Mouse (Mus musculus) embryonic fibroblast, embryonic 13.5 days (primary cell): Measurements from ENCODE around the gene Srp68. TPM values are rescaled to one million over a fixed set of nuclear protein-coding genes. Genes with fewer than 3 reads are reported as not detected.
A peak's percentile ranks its signal among the peaks of the same experiment; 100 is the strongest.

Experiments used
- H3K27ac ChIP-seq: 2 replicates; pipeline ENCODE4 v1.5.1; 2012; ENCODE audit warnings: low read length, control low read depth, inconsistent platforms; ENCODE audit not compliant: insufficient read depth
- H3K4me1 ChIP-seq: 2 replicates; pipeline ENCODE4 v1.6.1; 2011; ENCODE audit warnings: low read length; ENCODE audit not compliant: control insufficient read depth, insufficient read depth
- H3K4me3 ChIP-seq: 2 replicates; pipeline ENCODE4 v1.5.1; 2011; ENCODE audit warnings: mild to moderate bottlenecking, control low read depth, low read length; ENCODE audit not compliant: insufficient read depth
- CTCF ChIP-seq: IDR thresholded peaks from 2 replicates; pipeline ENCODE4 v1.5.1; 2011; ENCODE audit warnings: mild to moderate bottlenecking, control low read depth, low read length, moderate library complexity, borderline replicate concordance; ENCODE audit not compliant: insufficient read depth
- POLR2A ChIP-seq: IDR thresholded peaks from 2 replicates; pipeline ENCODE4 v1.6.1; 2011; ENCODE audit warnings: low read depth, mild to moderate bottlenecking, control low read depth, low read length, moderate library complexity
- polyA plus RNA-seq: library from polyadenylated mRNA; stranded (reverse); fragments of >200 nt; gene quantifications from 2 replicates; pipeline ENCODE4 v1.2.4, GENCODE M21; 2011; ENCODE audit warnings: low read depth; ENCODE audit not compliant: missing spikeins, insufficient read length

Srp68 gene
- polyA plus RNA-seq, 1 experiment: 71.4 TPM

GRCm38 (mm10) chr11:116228699-116229098, 45.3 kb downstream of the Srp68 start:
- no peaks in the 10 kb centered on the region for H3K4me1 ChIP-seq
- no peak for TF ChIP-seq POLR2A
- no peak for TF ChIP-seq CTCF
- no peak overlapping the region for H3K27ac ChIP-seq
- H3K4me3 ChIP-seq: no peak overlapping the region

- no peak for TF ChIP-seq POLR2A
- TF ChIP-seq CTCF: peak; percentile 40; the same call in 1 of the 2 replicates
- Histone ChIP-seq H3K4me3 (no peak overlapping the region), H3K4me1 (no peaks in the 10 kb centered on the region), H3K27ac (no peak overlapping the region)
These were observed 47.6 kb downstream of the Srp68 start for GRCm38 (mm10) chr11:116226414-116226813.

GRCm38 (mm10) chr11:116222740-116223059, 51.3 kb downstream of the Srp68 start:
- no peak overlapping the region for H3K4me3 ChIP-seq
- H3K27ac ChIP-seq: no peak overlapping the region
- H3K4me1 ChIP-seq: peaks cover 6% of the 10 kb centered on the region
- TF ChIP-seq POLR2A (no peak), CTCF (no peak)

- Histone ChIP-seq H3K4me3 (0 out of 2 replicates have a peak overlapping the region, but pooled peaks have one; percentile 1), H3K27ac (no peak overlapping the region), H3K4me1 (peaks cover 6% of the 10 kb centered on the region)
- TF ChIP-seq CTCF (no peak), POLR2A (no peak)
These were observed 51.9 kb downstream of the Srp68 start for GRCm38 (mm10) chr11:116221931-116222739.

GRCm38 (mm10) chr11:116219885-116220284, 54.1 kb downstream of the Srp68 start:
- no peak overlapping the region for H3K27ac ChIP-seq
- TF ChIP-seq CTCF (peak; percentile 49; the same call in 1 of the 2 replicates), POLR2A (no peak)
- peaks cover 6% of the 10 kb centered on the region for H3K4me1 ChIP-seq
- no peak overlapping the region for H3K4me3 ChIP-seq

DNA sequence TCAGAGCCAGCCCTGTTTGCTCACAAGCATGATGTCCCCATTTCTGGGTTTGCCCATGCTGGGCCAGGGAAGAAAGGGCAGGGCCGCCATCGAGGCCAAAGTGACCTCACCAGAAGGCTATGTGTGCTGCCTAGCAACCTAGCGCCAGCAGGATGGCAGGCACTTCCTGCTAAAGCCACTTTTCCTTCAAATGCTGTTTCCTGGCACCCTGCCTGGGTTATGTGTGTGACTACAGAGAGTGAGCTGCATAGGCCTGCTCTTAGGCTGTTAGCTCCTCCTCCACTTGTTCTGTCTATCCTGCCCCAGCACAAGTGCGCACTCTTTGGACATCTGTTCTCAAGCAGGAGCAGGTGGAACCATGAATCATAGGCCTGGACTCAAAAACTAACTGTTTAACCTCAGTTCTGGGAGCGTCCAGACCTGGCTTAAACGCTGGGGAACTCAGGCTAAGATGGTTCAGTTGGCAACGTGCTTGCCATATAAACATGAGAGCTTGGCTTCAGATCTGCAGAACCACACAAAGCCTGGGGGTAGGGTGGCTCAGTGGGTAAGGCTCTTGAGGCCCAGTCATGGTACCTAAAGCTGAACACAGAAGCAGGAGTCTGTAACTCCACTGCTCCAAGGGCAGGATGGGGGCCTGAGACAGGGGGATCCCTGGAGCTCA, 55.1 kb downstream of the Srp68 start:
- peaks cover 6% of the 10 kb centered on the region for H3K4me1 ChIP-seq
- peak overlapping the region; percentile 44 for H3K27ac ChIP-seq
- H3K4me3 ChIP-seq: no peak overlapping the region
- TF ChIP-seq CTCF: no peak
- TF ChIP-seq POLR2A: no peak

DNA sequence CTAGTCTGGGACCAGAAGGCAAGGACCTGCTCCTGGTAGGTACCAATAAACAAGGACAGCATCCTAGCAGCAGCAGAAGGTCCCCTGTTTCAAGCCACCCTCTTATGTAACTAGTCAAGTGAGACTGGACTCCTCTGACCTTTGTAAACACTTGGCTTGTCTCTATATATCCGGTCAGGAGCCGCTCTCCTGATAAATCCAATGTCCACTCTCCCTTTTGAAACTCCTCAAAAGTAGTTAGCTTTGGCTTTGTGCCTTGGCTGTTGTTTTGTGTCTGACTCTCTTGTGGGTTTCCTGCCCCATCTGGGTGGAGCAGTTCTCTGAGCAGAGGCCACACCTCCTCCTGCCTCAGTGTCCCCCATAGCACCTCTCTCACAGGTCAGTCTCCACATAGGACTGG, 55.8 kb downstream of the Srp68 start:
- Histone ChIP-seq H3K4me1 (peaks cover 6% of the 10 kb centered on the region), H3K27ac (peak overlapping the region; percentile 44), H3K4me3 (no peak overlapping the region)
- TF ChIP-seq CTCF (no peak), POLR2A (no peak)

DNA sequence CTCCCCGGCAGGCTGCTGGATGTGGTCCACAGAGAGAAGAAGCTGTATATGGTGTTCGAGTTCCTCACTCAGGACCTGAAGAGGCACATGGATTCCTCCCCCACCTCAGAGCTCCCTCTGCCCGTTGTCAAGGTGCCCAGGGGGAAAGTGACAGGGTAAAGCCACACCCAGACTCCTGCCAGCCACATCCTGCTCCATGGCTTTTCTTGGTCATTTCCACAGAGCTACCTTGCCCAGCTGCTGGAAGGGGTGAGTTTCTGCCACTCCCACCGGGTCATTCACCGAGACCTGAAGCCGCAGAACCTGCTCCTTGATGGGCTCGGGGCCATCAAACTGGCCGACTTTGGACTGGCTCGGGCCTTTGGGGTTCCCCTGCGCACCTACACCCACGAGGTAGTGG, 57.5 kb downstream of the Srp68 start:
- Histone ChIP-seq H3K4me3 (no peak overlapping the region), H3K27ac (no peak overlapping the region), H3K4me1 (peaks cover 6% of the 10 kb centered on the region)
- TF ChIP-seq POLR2A: no peak
- TF ChIP-seq CTCF: no peak

DNA sequence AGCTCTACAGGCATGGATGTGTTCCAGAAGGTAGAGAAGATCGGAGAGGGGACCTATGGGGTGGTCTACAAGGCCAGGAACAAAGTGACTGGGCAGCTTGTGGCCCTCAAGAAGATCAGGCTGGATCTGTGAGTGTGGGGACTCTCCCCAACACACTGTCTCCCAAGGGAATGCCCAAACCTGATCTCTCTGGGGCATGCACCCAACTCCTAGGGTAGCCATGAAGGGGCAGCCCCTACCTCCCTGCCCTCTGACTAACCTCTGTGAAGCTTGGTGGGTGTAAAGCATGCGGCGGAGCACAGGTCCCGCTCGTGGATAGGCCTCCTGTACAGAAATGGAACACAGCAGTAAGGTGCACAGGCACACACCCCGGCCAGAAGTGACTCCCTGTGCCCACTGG, 58.0 kb downstream of the Srp68 start:
- Histone ChIP-seq H3K4me3 (no peak overlapping the region), H3K27ac (no peak overlapping the region), H3K4me1 (peaks cover 6% of the 10 kb centered on the region)
- TF ChIP-seq CTCF (no peak), POLR2A (no peak)

GRCm38 (mm10) chr11:116215181-116215580, 58.8 kb downstream of the Srp68 start:
- TF ChIP-seq CTCF (no peak), POLR2A (no peak)
- Histone ChIP-seq H3K4me1 (peaks cover 6% of the 10 kb centered on the region), H3K27ac (no peak overlapping the region), H3K4me3 (no peak overlapping the region)
